Mouse (Mus musculus): ENCODE measurements around the gene Fmo1. TPM values are rescaled to one million over a fixed set of nuclear protein-coding genes. Genes with fewer than 3 reads are reported as not detected.

Gene Fmo1
- total RNA-seq, 2 experiments from 2014 or later, result 2.9 TPM; not detected in 1

GRCm38 (mm10) chr1:162864279-162864678, 2.1 kb downstream of the Fmo1 start:
- ATAC-seq (replicated peaks; ENCODE audit: low FRiP score, poor library complexity, severe bottlenecking), result no peak

- ATAC-seq (replicated peaks; ENCODE audit: low FRiP score, poor library complexity, severe bottlenecking), result no peak
Measured at GRCm38 (mm10) chr1:162863579-162863978, 2.8 kb downstream of the Fmo1 start.

GRCm38 (mm10) chr1:162862328-162862727, 4.1 kb downstream of the Fmo1 start:
- no peak for ATAC-seq (replicated peaks; ENCODE audit: low FRiP score, poor library complexity, severe bottlenecking)

GRCm38 (mm10) chr1:162859996-162860605, 6.3 kb downstream of the Fmo1 start:
- no peak for ATAC-seq (replicated peaks; ENCODE audit: low FRiP score, poor library complexity, severe bottlenecking)

- ATAC-seq (replicated peaks; ENCODE audit: low FRiP score, poor library complexity, severe bottlenecking), result no peak
Measured at GRCm38 (mm10) chr1:162859545-162859976, 6.8 kb downstream of the Fmo1 start.

GRCm38 (mm10) chr1:162858748-162859130, 7.7 kb downstream of the Fmo1 start:
- no peak for ATAC-seq (replicated peaks; ENCODE audit: low FRiP score, poor library complexity, severe bottlenecking)

GRCm38 (mm10) chr1:162857766-162858747, 8.4 kb downstream of the Fmo1 start:
- no peak for ATAC-seq (replicated peaks; ENCODE audit: low FRiP score, poor library complexity, severe bottlenecking)

- ATAC-seq (replicated peaks; ENCODE audit: low FRiP score, poor library complexity, severe bottlenecking), result no peak
Measured at GRCm38 (mm10) chr1:162853812-162854482, 12.5 kb downstream of the Fmo1 start.

- ATAC-seq (replicated peaks; ENCODE audit: low FRiP score, poor library complexity, severe bottlenecking), result no peak
Measured at GRCm38 (mm10) chr1:162847554-162847953, 18.9 kb downstream of the Fmo1 start.

GRCm38 (mm10) chr1:162840211-162840610, 26.2 kb downstream of the Fmo1 start:
- ATAC-seq (replicated peaks; ENCODE audit: low FRiP score, poor library complexity, severe bottlenecking), result no peak

GRCm38 (mm10) chr1:162838976-162839375, 27.4 kb downstream of the Fmo1 start:
- ATAC-seq (replicated peaks; ENCODE audit: low FRiP score, poor library complexity, severe bottlenecking), result no peak

- ATAC-seq (replicated peaks; ENCODE audit: low FRiP score, poor library complexity, severe bottlenecking), result no peak
Measured at GRCm38 (mm10) chr1:162834342-162834741, 32.1 kb downstream of the Fmo1 start.

GRCm38 (mm10) chr1:162832574-162832953, 33.8 kb downstream of the Fmo1 start:
- ATAC-seq (replicated peaks; ENCODE audit: low FRiP score, poor library complexity, severe bottlenecking), result no peak

GRCm38 (mm10) chr1:162831838-162832573, 34.4 kb downstream of the Fmo1 start:
- ATAC-seq (replicated peaks; ENCODE audit: low FRiP score, poor library complexity, severe bottlenecking), result no peak

- ATAC-seq (replicated peaks; ENCODE audit: low FRiP score, poor library complexity, severe bottlenecking), result no peak
Measured at GRCm38 (mm10) chr1:162819280-162819679, 47.1 kb downstream of the Fmo1 start.

GRCm38 (mm10) chr1:162815381-162816127, 50.9 kb downstream of the Fmo1 start:
- no peak for ATAC-seq (replicated peaks; ENCODE audit: low FRiP score, poor library complexity, severe bottlenecking)

- ATAC-seq (replicated peaks; ENCODE audit: low FRiP score, poor library complexity, severe bottlenecking), result no peak
Measured at GRCm38 (mm10) chr1:162814932-162815331, 51.5 kb downstream of the Fmo1 start.

GRCm38 (mm10) chr1:162813836-162814156, 52.6 kb downstream of the Fmo1 start, which contains the start of gene Fmo4:
Gene Fmo4, minus strand, starts transcription at chr1:162813972.
- ATAC-seq (replicated peaks; ENCODE audit: low FRiP score, poor library complexity, severe bottlenecking), result no peak

GRCm38 (mm10) chr1:162813143-162813835, 53.1 kb downstream of the Fmo1 start:
- no peak for ATAC-seq (replicated peaks; ENCODE audit: low FRiP score, poor library complexity, severe bottlenecking)
